In the genomic region with DNA sequence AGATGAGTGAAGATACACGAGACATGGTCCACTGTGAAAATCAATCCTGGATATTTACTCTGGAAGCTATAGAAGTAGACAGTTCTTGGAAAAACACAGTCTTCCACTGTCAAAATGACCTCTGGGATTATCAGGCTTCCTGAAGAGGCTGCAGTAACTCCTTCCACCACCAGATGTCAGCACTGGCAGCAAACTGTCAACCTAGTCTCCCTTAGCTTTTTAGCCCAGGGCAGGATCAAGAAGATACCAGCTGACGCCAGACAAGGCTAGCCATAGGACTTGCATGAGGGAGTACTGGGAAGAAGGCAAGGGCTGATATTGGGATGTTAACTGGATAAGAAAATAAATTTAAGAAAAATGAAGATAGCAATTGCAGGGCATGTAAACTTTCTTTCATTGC, we compare ENCODE assay signal across 8 mouse cellular contexts. TPM values are rescaled to one million over a fixed set of nuclear protein-coding genes. Genes with fewer than 3 reads are reported as not detected.
A peak's percentile ranks its signal among the peaks of the same experiment; 100 is the strongest.
DNase-seq lines count a peak whose midpoint lies in the region; ATAC-seq lines count a peak whose summit lies in the region.

No protein-coding gene starts in this region.

- no peak overlapping the region for H3K4me2 ChIP-seq in heart, embryonic 11.5 days

- intact Hi-C loops in heart, postnatal 14 days (cut with DNase I): loop anchor here (1.0 to 2.0 kb wide), 2 partner anchors 37 to 59 kb away; no protein-coding TSS in a partner anchor

- 6% methylated on average over 2 of the region's 2 CpGs for WGBS in heart, embryonic 11.5 days (ENCODE audit: insufficient replicate concordance)

- H3K27ac ChIP-seq in heart, embryonic 11.5 days (ENCODE audit: low read depth, low read length): no peak overlapping the region

- ATAC-seq in heart, embryonic 11.5 days (replicated peaks; ENCODE audit: insufficient number of reproducible peaks, low FRiP score, low TSS enrichment): no peak

- H3K4me1 ChIP-seq in heart, embryonic 11.5 days (ENCODE audit: control insufficient read depth, insufficient read depth, low read length): no peaks in the 10 kb centered on the region; the same call in 1 of the 2 replicates

- peak; percentile 28 to 79 for DNase-seq in heart, adult 18-20 months
- DNase-seq in T-cell, adult 2 months (ENCODE audit: low spot score): peak; percentile 24
- peak; percentile 77 to 86 for DNase-seq in cerebellum, postnatal 36 days
- peak; percentile 44 to 69 for DNase-seq in heart, postnatal 14 days
- peak; percentile 70 to 72 for DNase-seq in kidney, postnatal 4 days
- DNase-seq in lung, postnatal 4 days: peak; percentile 28 to 46
- DNase-seq in retina, postnatal 1 day: peak; percentile 86

- no peaks in the 10 kb centered on the region for H3K36me3 ChIP-seq in heart, embryonic 11.5 days (ENCODE audit: control insufficient read depth, insufficient read depth, low read length)

- no peak overlapping the region for H3K4me3 ChIP-seq in heart, embryonic 11.5 days (ENCODE audit: low read depth, low read length)

- no peaks in the 10 kb centered on the region for H3K27me3 ChIP-seq in heart, embryonic 11.5 days (ENCODE audit: control insufficient read depth, insufficient read depth, low read length)

- H3K9me3 ChIP-seq in heart, embryonic 11.5 days (replicated peaks; ENCODE audit: control insufficient read depth, low read length): no peaks in the 10 kb centered on the region

- H3K9ac ChIP-seq in heart, embryonic 11.5 days (ENCODE audit: low read depth, low read length): no peak overlapping the region

RNA-seq across cellular contexts. Expression of a gene that starts 6.0 kb away (rescaled TPM):
- 1 to 10 TPM in 1 of 2 experiments, under 1 TPM in 1; 0.30 to 1.0 TPM for total RNA-seq in heart, adult 18-20 months (2021)
- polyA plus RNA-seq in heart, embryonic 11.5 days (2014; fragmentation: Nextera tagmentation; extraction: Ambion mirVana): 5.0 and 5.5 TPM in 2 replicates
- total RNA-seq in heart, postnatal 14 days (2021): 1 to 10 TPM in 1 of 2 experiments, under 1 TPM in 1; 0.83 to 1.3 TPM

RNA-seq across cellular contexts. Expression of a gene that starts 11.1 kb away (rescaled TPM):
- 1 to 10 TPM; 1.2 to 1.6 TPM for total RNA-seq in heart, adult 18-20 months (2021)
- polyA plus RNA-seq in heart, embryonic 11.5 days (2014; fragmentation: Nextera tagmentation; extraction: Ambion mirVana): 1.9 and 3.1 TPM in 2 replicates
- 1 to 10 TPM in 1 of 2 experiments, under 1 TPM in 1; 0.91 to 1.2 TPM for total RNA-seq in heart, postnatal 14 days (2021)

RNA-seq across cellular contexts. Expression of a gene that starts 28.0 kb away (rescaled TPM):
- total RNA-seq in heart, adult 18-20 months (2021): 1 to 10 TPM; 2.1 to 2.3 TPM
- polyA plus RNA-seq in heart, embryonic 11.5 days (2014; fragmentation: Nextera tagmentation; extraction: Ambion mirVana): 1.3 TPM in 2 replicates
- 1 to 10 TPM; 3.1 to 3.2 TPM for total RNA-seq in heart, postnatal 14 days (2021)

Comparison
In these comparisons a context has a peak if more than half of its experiments do, and no peak if none do; other contexts are left out.
1. DNase-seq: peak in every context shown above with its lines; median percentile 86 in retina, postnatal 1 day; 82 in cerebellum, postnatal 36 days; 71 in kidney, postnatal 4 days; 56 in heart, postnatal 14 days; 54 in heart, adult 18-20 months; 37 in lung, postnatal 4 days; 24 in T-cell, adult 2 months.